Mouse (Mus musculus): ENCODE measurements around the gene Alkbh6.

GRCm38 (mm10) chr7:30279951-30280669 lies 28.4 kb upstream of the Alkbh6 start, which contains the start of the genes Thap8 and Wdr62:
- TF ChIP-seq CTCF (IDR thresholded peaks at IDR 0.05; ENCODE audit: low read depth) (0 out of 2 replicates have a peak, but pooled peaks have one; percentile 21), EP300 (IDR thresholded peaks at IDR 0.05; ENCODE audit: low read depth) (peak; percentile 23; the same call in 1 of the 2 replicates)

Data from liver, embryonic 14.5 days (tissue).